Mouse (Mus musculus) testis, adult 2 months (tissue): ENCODE data around the gene Rpl32.

ENCODE experiments used
- CTCF ChIP-seq: fragments of 200-500 bp; IDR thresholded peaks from 2 replicates; pipeline ENCODE4 v1.5.1; 2012; ENCODE audit warnings: low read depth, mild to moderate bottlenecking, inconsistent platforms, low read length, moderate library complexity; ENCODE audit not compliant: control insufficient read depth, insufficient read depth, insufficient replicate concordance
- POLR2A ChIP-seq: fragments of 200-500 bp; IDR thresholded peaks from 2 replicates; pipeline ENCODE4 v1.6.1; 2012; ENCODE audit warnings: low read depth, mild to moderate bottlenecking, inconsistent platforms, low read length, moderate library complexity; ENCODE audit not compliant: control insufficient read depth

DNA sequence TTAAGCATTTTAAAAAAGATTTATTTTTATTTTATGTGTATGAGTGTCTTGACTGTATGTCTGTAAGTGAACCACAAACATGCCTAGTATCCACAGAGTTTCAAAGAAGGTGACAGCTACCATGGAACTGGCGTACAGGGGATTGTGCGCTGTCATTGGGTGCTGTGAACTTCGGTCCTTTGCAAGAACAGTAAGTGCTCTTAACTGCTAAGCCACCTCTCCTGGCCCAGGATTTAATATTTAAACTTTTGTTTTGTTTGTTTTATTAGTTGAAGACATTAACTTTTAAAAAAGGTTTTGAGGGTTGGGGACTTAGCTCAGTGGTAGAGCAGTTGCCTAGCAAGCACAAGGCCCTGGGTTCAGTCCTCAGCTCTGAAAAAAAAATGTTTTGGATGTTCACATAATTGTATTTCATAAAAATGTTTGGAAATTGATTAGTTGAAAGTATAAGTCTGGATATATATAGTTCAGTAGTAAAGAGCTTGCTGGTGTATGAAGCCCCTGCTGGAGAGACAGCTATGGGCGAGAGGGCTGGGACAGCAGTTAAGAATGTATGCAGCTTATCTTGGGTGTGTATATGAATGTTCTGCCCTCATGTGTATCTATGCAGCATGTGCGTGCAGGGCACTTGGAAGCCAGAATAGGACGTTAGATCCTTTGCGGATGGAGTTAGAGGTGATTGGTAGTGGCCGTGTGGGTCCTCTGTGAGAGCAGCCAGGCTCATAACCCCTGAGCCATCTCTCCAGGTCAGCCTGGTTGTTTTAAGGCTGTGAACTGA is 12.9 kb upstream of the Rpl32 start:
- TF ChIP-seq POLR2A (no peak), CTCF (no peak)
